Comparison of ENCODE assay signal across 8 mouse cellular contexts in the genomic region with DNA sequence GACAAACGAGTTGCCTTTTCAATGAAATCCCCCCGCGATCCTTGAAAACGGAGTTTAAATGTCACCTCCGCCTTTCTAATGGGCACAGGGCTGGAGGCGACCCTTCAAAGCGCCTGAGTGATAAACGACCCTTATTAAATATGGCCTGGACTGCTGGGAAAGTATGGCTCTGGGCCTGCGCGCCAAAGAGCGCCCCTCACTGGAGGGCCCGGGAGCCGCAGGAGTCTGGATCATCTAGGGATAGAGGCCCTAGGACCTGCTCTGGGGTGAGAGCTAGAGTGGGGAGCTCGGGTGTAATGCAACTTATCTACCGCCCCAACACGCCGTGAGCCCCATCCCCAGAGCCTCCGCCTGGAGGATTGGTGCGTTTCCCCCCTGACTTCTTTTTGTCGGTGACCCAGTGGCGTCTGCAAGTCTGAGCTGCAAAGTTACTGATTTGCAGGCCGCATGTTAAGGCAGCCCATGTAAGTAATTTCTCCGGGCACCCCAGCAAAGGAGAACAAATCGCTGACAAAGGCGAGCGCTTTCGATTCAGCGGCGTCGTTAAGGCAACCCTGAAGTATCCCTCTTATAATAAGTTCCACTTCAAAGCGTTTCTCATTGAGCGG. TPM values are rescaled to one million over a fixed set of nuclear protein-coding genes. Genes with fewer than 3 reads are reported as not detected.
DNase-seq lines count a peak whose midpoint lies in the region; ATAC-seq and TF ChIP-seq lines count a peak whose summit lies in the region.

No protein-coding gene starts in this region.

- no peaks in the 10 kb centered on the region for H3K9me3 ChIP-seq in embryonic facial prominence, embryonic 12.5 days
- H3K9me3 ChIP-seq in kidney, embryonic 14.5 days (ENCODE audit: control insufficient read depth, low read length), result no peaks in the 10 kb centered on the region
- H3K9me3 ChIP-seq in midbrain, embryonic 10.5 days (replicated peaks), result no peaks in the 10 kb centered on the region

- H3K27ac ChIP-seq in gastrocnemius, adult 2 months, result no peak overlapping the region
- H3K27ac ChIP-seq in embryonic facial prominence, embryonic 12.5 days, result no peak overlapping the region
- H3K27ac ChIP-seq in kidney, embryonic 14.5 days (ENCODE audit: low read depth, low read length), result no peak overlapping the region
- H3K27ac ChIP-seq in midbrain, embryonic 10.5 days (replicated peaks), result peak overlapping the region; percentile 93

- H3K4me2 ChIP-seq in embryonic facial prominence, embryonic 12.5 days (replicated peaks), result peak overlapping the region; percentile 42
- H3K4me2 ChIP-seq in kidney, embryonic 14.5 days (replicated peaks; ENCODE audit: low read depth, low read length), result peak overlapping the region; percentile 35

- no peak for DNase-seq in gastrocnemius, adult 2 months
- no peak for DNase-seq in gastrocnemius, postnatal 10 days
- DNase-seq in ES-CJ7 (ENCODE audit: low read depth, low spot score) (peak; percentile 58), MN1 (ENCODE audit: low spot score) (no peak)
- DNase-seq in midbrain, embryonic 10.5 days (ENCODE audit: low spot score), result peak; percentile 88
- DNase-seq in thymus, adult 18-20 months, result no peak

- no peaks in the 10 kb centered on the region for H3K36me3 ChIP-seq in embryonic facial prominence, embryonic 12.5 days
- H3K36me3 ChIP-seq in kidney, embryonic 14.5 days (ENCODE audit: control insufficient read depth, insufficient read depth, low read length), result no peaks in the 10 kb centered on the region
- H3K36me3 ChIP-seq in midbrain, embryonic 10.5 days, result no peaks in the 10 kb centered on the region

- intact Hi-C loops in gastrocnemius, adult 2 months (cut with DNase I), result no loop called here

- WGBS in embryonic facial prominence, embryonic 12.5 days, result 4% methylated on average over 32 of the region's 32 CpGs
- WGBS in kidney, embryonic 14.5 days, result 4% methylated on average over 32 of the region's 32 CpGs
- WGBS in midbrain, embryonic 10.5 days, result 2% methylated on average over 32 of the region's 32 CpGs

- peaks cover 55% of the 10 kb centered on the region for H3K27me3 ChIP-seq in embryonic facial prominence, embryonic 12.5 days
- H3K27me3 ChIP-seq in kidney, embryonic 14.5 days (ENCODE audit: control insufficient read depth, insufficient read depth, low read length), result peaks cover 81% of the 10 kb centered on the region
- H3K27me3 ChIP-seq in midbrain, embryonic 10.5 days (ENCODE audit: low read depth, poor library complexity, severe bottlenecking), result peaks cover 82% of the 10 kb centered on the region

- peaks cover 23% of the 10 kb centered on the region for H3K4me1 ChIP-seq in embryonic facial prominence, embryonic 12.5 days
- H3K4me1 ChIP-seq in kidney, embryonic 14.5 days (ENCODE audit: control insufficient read depth, insufficient read depth, low read length), result peaks cover 16% of the 10 kb centered on the region; the same call in 1 of the 2 replicates
- H3K4me1 ChIP-seq in midbrain, embryonic 10.5 days, result peaks cover 75% of the 10 kb centered on the region

- no peak for ATAC-seq in embryonic facial prominence, embryonic 12.5 days (ENCODE audit: insufficient number of reproducible peaks, insufficient read depth, low FRiP score, low TSS enrichment)
- ATAC-seq in kidney, embryonic 14.5 days (ENCODE audit: low FRiP score, low TSS enrichment), result peak; percentile 37

- H3K4me3 ChIP-seq in gastrocnemius, adult 2 months, result peak overlapping the region; percentile 39
- peak overlapping the region; percentile 23 for H3K4me3 ChIP-seq in embryonic facial prominence, embryonic 12.5 days
- peak overlapping the region; percentile 20 for H3K4me3 ChIP-seq in kidney, embryonic 14.5 days (ENCODE audit: low read length)
- H3K4me3 ChIP-seq in midbrain, embryonic 10.5 days, result peak overlapping the region; percentile 44

- TF ChIP-seq CTCF in gastrocnemius, adult 2 months (IDR thresholded peaks at IDR 0.05), result no peak

- H3K9ac ChIP-seq in embryonic facial prominence, embryonic 12.5 days, result no peak overlapping the region
- H3K9ac ChIP-seq in kidney, embryonic 14.5 days (ENCODE audit: low read depth, low read length), result no peak overlapping the region

RNA-seq across cellular contexts. Expression of a gene that starts 2.6 kb away (rescaled TPM):
- total RNA-seq in gastrocnemius, adult 2 months (2021), result not detected
- not detected for total RNA-seq in gastrocnemius, postnatal 10 days (2021)
- polyA plus RNA-seq in embryonic facial prominence, embryonic 12.5 days (2016; fragmentation: Nextera tagmentation; extraction: Ambion mirVana), result 0.38 and 0.47 TPM in 2 replicates
- polyA plus RNA-seq in kidney, embryonic 14.5 days (2014; fragmentation: Nextera tagmentation; extraction: Ambion mirVana), result not detected in 2 replicates
- polyA plus RNA-seq in midbrain, embryonic 10.5 days (2016; fragmentation: Nextera tagmentation; extraction: Ambion mirVana), result 0.82 and 1.3 TPM in 2 replicates

RNA-seq across cellular contexts. Expression of a gene that starts 12.0 kb away (rescaled TPM):
- not detected for total RNA-seq in gastrocnemius, adult 2 months (2021)
- not detected for total RNA-seq in gastrocnemius, postnatal 10 days (2021)
- polyA plus RNA-seq in embryonic facial prominence, embryonic 12.5 days (2016; fragmentation: Nextera tagmentation; extraction: Ambion mirVana), result 4.8 and 5.4 TPM in 2 replicates
- polyA plus RNA-seq in kidney, embryonic 14.5 days (2014; fragmentation: Nextera tagmentation; extraction: Ambion mirVana), result 0.07 and 0.10 TPM in 2 replicates
- 13.6 and 15.3 TPM in 2 replicates for polyA plus RNA-seq in midbrain, embryonic 10.5 days (2016; fragmentation: Nextera tagmentation; extraction: Ambion mirVana)

RNA-seq across cellular contexts. Expression of a gene that starts 21.7 kb away (rescaled TPM):
- total RNA-seq in gastrocnemius, adult 2 months (2021), result not detected
- total RNA-seq in gastrocnemius, postnatal 10 days (2021), result not detected
- polyA plus RNA-seq in embryonic facial prominence, embryonic 12.5 days (2016; fragmentation: Nextera tagmentation; extraction: Ambion mirVana), result 3.7 and 4.9 TPM in 2 replicates
- polyA plus RNA-seq in kidney, embryonic 14.5 days (2014; fragmentation: Nextera tagmentation; extraction: Ambion mirVana), result not detected in 2 replicates
- polyA plus RNA-seq in midbrain, embryonic 10.5 days (2016; fragmentation: Nextera tagmentation; extraction: Ambion mirVana), result 5.7 and 6.4 TPM in 2 replicates

RNA-seq across cellular contexts. Expression of a gene that starts 36.9 kb away (rescaled TPM):
- total RNA-seq in gastrocnemius, adult 2 months (2021), result not detected
- not detected for total RNA-seq in gastrocnemius, postnatal 10 days (2021)
- polyA plus RNA-seq in embryonic facial prominence, embryonic 12.5 days (2016; fragmentation: Nextera tagmentation; extraction: Ambion mirVana), result not detected in 2 replicates
- polyA plus RNA-seq in kidney, embryonic 14.5 days (2014; fragmentation: Nextera tagmentation; extraction: Ambion mirVana), result not detected in 2 replicates
- 0.07 and 0.25 TPM in 2 replicates for polyA plus RNA-seq in midbrain, embryonic 10.5 days (2016; fragmentation: Nextera tagmentation; extraction: Ambion mirVana)

Comparison
In these comparisons a context has a peak if more than half of its experiments do, and no peak if none do; other contexts are left out.
1. DNase-seq: peak in ES-CJ7 (single experiment) and midbrain, embryonic 10.5 days (single experiment); none in gastrocnemius, adult 2 months (single experiment), gastrocnemius, postnatal 10 days (single experiment), thymus, adult 18-20 months (0 of 2) and MN1 (single experiment).
2. Peak in every context shown above with its lines, with median percentiles within 50 percentile points of each other: H3K4me3 ChIP-seq.